Mouse (Mus musculus) cerebellum, postnatal 14 days (tissue): ENCODE measurements around the gene Crhr2.

ENCODE experiments used
- DNase-seq, 2 experiments: peaks; one replicate each; pipeline ENCODE4 v3.0.0; 2021; ENCODE audit warnings: mixed read lengths in 2 of 2

Crhr2 gene

DNA sequence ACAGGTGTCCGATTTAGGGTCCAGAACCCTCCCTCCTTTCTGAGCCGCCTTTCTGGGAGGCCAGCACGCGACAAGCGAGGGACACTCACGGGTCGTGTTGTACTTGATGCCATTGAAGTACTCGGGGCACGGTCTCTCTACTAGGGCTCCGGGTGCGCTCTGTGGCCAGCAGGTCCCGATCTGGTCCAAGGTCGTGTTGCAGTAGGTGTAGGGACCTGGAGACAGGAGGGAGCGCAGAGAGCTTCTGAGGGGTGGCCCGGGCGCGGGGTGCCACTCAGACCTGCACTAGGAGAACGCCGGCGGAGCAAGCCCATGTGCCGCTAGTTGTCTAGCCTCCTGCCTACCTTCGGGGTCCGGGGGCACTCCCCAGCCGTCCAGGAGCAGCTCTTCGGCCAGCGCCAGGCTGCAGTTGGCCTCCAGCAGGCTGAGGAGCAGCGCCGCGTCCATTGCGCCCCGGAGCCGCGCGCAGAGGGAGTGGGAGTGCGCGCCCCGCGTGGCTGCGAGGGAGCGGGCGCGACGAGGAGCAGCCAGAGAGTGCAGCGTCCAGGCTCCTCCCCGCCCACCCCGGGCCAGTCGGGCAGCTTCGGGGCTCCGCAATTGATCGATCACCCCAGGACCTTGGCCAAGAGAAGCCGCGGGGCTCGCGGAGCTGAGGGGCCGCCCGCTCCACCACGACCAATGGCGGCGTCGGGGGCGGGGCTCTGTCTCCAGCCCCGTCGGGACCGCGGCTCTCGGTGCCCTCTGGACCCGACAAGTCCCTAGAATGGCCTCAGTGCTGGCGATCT lies 15.3 kb downstream of the Crhr2 start:
- peak; percentile 23 to 24 for DNase-seq

DNA sequence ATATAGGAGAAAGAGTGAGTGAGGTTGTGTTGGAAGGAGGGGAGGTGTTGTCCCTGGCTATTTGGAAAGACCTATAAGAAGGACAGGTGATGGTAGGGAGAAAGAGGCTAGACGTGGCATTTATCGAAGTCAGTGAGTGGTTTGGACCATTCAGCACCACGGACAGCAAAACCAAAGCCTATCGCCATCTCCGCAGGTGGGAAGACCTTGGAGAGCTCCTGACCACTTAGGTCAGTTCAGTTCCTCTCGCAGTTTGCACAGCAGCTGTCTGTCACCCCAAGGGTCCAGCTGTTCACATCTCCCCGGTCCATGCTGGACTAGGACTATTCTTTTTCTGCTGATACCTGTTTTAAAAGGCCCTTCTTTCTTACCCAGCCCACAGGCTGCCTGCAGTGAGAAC lies 24.5 kb downstream of the Crhr2 start:
- no peak for DNase-seq

DNA sequence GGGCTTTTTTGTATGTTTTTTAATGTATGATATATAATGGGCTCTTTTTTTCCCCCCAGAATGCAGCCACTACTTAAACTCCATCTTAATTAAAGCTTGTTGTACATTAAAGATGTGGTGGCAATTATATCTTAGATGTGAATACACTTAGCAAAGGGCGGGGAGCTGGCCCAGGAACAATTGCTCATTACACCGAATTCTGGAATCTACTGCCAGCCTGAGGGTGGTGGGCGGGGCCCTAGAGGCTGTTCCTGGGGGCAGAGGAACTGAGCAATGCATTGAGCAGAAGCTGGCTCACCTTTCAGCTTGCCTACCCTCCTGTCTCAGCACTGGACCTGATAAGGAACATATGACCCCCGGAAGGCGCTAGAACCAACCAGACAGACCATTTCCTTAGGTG lies 34.2 kb downstream of the Crhr2 start:
- no peak for DNase-seq

DNA sequence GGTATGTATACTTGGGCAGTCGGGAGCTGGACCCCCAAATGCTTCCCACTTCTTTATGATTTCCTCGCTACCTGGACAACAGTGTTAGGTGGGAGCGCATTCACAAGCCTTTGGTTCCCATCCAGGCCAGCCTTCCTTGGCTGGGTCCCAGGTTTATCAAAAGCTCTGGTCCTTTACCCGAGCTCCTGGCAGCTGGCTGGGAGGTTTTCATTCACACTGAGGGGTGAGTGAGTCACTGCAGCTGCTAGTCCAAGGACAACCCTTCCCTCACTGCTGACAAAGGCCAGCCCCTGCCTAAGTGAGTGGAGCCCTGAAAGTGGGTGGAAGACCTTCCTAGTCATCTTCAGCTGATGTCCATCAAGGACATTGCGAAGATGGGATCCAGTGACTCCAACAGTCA lies 34.8 kb downstream of the Crhr2 start:
- peak in 1 of 2 experiments; percentile 46 for DNase-seq

DNA sequence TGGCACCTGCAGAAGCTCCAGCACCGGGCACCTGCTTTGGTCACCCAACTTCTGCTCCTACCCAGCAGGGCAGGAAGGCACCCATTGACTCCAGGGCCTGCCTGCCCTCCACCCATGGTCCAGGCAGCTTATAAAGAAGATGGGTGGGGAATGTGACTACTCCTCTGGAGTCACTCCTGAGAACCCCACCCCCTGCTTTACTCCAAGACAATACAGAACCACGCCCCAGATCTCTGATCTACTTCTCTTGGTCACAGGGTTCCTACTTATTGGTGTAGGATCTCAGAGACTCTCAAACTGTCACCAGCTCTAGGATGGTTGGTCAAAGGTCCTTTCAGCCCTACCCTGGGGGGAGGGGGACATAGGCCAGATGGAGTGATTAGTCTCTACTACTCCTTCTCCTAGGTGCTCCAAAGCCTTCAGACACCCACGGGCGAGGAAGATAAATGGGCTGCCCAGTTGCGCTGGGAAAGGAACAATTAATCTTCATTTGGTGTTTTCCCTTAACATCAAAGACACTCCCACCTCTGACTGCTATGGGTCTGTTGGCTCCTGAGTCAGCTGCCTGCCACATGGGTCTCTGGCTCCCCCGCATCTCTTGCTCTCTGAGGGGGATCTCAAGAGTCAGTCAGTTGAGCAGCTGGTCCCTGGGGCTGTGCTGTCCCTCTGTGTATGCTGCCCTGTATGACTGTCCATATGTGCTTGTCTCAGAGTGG lies 39.2 kb downstream of the Crhr2 start:
- DNase-seq, result no peak

DNA sequence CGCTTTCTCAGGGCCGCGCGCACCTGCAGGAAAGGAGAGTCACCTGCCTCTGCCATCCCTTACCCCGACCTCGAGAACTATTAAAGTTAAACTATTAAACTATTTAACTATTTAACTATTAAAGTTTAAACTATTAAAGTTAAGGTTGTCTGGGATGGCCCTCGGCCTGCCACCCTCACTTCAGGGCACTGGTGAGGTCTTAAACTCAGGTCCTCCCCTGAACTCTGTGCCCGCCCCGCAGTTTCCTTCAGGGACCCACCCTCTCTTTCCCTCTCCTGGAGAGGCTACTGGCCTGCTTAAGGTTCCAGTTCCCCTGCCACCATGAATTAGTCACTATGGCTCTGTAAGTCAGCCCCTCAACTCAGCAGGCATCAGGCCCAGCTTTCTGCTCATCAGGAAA lies 41.4 kb downstream of the Crhr2 start:
- DNase-seq, result no peak

DNA sequence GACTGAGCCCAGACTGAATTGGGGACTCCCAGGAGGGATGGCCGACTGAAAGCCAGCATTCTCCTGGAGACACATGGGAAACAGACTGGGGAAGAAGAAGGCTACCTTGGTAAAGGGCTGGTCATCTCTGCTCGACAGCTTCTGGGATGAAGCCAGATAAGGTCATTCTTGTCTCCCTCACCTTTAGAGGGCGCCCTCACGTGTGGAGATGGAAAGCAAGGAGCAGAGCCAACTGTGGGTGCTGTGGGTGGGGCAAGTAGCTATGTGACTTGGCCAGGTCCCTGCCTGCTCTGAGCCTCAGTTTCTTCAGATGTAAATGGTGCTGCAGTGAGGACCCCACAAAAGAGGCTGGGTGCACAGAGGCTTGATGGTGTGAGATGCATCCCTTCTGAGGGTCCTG lies 42.2 kb downstream of the Crhr2 start:
- DNase-seq, result peak in 1 of 2 experiments; percentile 17

DNA sequence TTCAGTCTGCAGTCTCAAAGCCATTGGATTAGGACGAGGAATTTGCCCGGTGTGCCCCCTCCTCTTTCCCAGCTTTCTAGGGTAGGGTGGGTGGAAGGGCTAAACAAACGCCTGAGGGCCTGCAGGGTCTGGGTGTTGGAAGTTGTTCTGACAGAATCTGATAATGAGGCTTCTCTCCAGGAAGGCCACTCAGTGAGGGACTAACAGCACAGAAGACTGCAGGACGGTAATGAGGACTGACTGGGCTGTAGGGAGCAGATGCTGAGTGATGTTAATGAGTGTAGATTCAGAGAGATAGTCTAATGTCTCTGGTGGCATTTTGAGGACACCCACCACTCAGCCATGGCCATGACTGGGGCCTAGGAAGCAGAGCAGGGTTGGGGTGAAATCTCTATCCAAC lies 45.5 kb downstream of the Crhr2 start:
- no peak for DNase-seq

DNA sequence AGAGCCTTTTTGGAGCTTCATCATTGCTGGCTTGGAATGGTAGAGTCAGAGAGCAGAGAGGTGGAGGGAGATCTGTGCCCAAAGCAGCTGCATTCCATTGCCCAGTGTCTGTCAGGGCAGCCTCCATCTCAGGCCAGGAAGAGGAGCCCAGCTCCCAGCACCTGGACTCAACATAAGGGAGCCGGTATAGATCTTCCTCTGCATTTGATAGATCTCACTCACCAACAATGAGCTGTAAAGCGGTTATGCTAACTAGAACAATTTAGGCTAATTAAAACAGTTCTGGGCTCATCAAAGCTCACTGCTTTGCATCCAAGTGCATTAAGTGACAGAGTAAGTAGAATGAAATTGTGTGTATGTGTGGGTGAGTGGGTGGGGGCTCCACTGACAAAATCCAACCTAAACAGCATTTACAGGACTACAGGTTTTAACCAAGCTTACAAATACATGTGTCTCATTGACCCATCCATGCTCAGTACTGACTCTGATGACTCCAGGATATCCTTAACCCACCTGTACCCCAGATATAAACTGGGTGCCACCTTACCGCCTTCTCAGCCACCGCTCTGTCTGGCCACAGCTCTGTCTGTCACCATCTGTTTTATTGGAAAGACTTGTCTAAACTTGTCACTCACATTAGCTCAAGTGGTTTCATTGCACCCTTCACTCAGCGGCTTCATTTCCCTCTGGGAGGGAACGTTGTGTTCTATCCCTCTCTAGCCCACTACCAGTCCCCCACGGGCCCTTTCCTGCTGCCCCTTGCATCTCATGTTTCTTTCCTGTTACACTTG lies 50.4 kb downstream of the Crhr2 start:
- DNase-seq, result no peak

DNA sequence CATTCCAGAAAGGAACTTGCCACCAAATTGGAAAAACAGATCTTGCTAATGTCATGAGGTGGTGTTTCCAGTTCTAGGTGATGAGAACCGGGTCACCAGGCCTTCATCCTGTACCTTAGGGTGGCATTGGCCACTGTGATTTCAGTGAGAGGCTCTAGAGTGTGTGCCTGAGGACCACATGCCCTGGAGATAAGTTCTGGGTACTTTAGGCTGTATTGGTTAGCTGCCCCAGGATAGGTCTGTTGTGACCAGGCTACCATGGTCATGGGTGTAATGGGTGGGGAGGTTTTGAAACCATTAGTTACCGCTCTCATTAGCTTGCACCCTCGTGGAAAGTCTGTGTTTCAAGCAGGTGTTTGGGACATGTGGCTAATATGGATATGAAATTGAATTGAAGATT lies 51.4 kb downstream of the Crhr2 start:
- DNase-seq, result no peak

DNA sequence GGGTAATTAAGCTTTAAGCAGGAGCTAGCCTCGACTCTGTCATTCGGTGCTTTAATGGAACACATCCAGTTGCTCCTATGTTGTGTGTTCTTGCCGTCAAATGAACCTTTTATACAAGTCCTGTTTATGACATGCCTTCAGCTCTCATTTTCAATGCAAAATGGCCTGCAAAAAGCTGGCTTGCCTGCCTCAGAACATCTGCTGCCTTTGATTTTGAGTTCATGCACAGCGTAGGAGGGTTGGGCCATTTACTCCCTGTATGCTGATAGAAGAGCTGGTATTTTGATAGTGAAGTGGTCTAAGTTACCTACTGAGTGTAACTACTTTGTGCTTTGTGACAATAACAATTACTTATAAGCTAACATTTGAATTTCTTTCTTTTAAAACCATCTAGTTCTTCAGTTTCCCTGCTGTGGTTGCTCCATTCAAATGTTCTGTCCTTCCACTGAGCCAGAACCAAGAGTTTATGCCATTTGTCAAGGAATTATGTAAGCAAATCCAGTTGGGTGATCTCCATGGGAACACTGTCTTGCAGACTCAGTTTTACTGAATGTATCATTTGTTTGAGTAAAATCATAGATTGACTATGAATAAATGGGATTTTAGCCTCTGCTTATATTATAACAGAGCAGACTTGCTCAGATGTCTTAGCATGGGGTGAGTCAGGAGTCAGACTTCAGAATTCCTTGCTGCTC lies 56.1 kb downstream of the Crhr2 start:
- no peak for DNase-seq

DNA sequence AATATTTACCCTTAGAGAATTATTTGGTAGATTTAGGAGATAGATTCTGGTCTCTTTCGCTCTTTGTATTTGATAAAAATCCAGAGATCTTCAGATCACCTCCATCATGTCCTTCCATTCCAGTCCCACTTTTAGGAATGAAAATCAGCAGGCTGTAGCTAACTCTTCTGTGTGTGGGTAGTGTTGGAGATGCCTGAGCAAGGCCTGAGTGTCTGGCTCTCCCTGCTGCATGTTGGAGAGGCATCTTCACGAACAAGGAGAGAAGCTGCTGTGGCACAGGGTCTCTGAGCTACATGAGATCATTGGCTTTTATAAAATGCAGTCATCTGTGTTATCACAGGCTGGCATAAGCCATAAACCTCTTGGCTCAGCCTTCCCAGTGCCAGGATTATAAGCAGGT lies 66.9 kb downstream of the Crhr2 start:
- no peak for DNase-seq

DNA sequence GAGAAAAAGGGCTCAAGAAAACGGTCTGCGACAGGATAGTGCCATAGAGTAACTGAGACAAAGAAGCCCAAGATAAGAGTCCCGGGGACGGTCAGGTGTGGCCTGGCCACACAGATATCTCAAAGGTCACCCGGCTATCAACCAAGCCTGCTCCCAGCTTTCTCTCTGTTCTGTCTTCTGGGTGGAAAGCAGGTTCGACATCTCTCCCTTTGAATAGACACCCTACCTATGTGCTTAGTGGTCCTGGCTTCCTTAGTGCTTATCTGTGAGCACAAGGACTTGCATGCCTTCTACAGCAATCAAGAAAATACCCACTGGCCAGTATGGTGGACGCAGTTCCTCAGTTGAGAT lies 68.4 kb downstream of the Crhr2 start:
- no peak for DNase-seq

DNA sequence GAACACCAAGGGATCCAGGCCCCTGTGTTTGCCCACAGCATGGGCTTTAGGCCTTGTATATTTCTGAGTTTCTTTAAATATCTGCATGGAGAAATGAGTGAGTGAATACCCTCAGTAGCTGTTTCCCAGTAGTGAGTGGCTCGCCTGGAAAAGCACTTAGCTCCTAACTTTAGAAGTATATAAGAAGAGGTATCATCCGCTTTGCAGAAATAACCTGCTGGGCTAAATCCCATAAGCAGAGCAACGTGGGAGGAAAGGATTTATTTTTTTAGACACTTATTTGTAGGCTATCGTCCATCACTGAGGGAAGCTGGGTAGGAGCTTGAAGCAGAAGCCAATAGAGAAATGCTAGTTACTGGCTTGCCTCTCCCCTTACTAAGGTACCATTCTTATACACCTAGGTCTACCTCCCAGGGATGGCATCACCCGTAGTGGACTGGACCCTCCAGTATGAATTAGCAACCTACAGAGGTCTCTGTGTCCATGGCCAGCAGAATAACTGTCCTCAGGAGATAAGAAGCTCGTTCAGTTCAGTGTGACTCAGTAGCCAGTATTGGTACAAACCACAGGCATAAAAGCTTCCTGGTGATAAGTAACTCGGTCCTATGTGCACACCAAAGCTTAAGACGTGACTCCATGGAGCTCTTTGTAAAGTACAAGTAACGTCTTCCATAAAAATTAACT lies 68.9 kb downstream of the Crhr2 start:
- DNase-seq, result no peak

DNA sequence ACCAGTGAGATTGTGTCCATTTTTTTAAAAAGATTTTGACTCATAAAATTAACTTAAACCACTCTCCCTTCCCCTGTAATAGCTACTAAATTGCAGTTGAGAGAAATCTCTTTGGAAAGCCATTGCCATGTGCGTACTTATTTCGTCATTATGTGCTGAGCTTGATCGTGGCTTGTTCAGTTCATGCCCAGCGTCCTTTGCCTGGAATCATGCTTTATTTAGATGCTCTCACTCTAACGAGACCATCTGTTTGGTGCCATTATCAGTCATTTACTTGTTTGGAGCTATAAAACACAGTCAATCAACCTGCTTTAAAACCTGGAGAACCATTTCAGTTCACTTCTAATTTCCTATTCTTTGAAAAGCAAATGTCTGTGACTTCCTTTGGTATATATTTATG lies 70.6 kb downstream of the Crhr2 start:
- no peak for DNase-seq

DNA sequence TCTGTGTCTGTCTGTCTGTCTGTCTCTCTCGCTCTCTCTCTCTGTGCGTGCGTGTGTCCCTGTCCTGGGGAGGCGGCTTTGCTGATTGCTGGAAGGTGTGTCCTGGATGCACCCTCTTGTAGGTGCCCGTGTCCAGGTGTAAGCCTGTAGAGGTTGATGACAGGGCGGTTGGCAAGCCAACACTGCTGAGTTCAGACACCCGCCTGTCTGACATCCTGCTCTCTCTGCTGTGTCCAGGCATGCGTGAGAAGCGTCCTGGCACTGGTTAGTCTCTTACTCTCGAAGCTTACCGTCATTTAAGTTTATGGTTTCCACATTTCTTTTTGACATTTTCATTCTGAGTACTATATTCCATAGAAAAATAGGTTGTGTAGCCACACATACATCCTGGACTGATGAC lies 71.5 kb downstream of the Crhr2 start:
- peak in 1 of 2 experiments; percentile 28 for DNase-seq

DNA sequence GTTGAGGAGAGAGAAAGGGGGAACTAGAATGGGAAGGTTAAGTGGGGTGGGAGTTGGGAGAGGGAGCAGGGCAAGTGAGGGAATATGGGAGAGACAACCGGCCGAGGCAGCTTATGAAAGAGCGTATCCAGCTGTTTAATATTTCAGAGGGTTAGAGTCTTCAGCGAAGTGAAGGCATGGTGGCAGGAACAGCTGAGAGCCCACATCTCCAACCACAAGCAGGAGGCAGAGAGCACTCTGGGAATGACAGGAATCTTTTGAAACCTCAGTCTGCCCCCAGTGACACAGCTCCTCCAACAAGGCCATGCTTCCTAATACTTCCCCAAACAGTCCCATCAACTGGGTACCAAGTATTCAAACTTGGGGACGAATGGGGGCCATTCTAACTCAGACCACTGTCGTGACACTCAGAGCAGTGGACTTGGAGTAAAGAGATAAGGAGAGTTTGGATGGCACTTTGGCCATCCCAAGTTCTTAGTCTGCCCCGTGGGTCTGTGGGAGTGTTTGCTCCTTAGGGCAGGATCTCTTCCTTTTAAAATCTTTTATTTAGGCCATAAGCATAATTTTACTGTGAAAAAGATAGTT lies 72.5 kb downstream of the Crhr2 start:
- no peak for DNase-seq

DNA sequence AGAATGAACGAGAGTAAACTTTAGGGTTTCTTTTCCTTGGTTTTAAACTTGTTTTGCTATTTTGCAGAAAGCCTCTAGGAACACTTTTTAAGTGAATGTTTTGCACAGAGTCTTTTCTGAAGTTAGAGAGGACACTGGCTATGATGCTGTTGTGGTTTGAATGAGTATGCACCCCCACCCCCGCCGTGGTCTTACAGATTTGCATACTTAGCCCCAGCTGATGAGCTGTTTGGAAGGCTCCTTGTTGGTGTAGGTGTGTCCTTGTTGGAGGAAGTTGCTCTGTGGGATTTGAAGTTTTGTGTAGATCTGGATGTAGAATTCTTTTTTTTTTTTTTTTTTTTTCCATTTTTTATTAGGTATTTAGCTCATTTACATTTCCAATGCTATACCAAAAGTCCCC lies 75.4 kb downstream of the Crhr2 start:
- no peak for DNase-seq

DNA sequence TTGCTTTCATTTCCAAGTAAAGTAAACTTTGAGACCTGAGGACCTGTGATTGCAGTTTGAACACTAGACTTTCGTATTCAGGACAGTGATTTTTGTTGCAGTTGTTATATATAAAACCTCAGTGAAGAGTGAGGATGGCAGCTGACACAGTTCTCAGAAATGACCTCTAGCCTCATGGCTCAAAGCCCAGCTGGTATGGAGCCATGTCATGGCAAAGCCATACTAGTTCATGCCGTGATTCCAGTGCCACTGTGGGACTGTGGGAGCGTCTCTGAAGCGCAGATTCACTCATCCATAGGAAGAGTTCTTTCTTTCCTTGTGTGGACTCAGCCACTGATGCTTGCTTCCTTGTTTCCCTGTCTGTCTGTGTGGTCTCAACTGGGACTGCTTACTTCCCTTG lies 78.3 kb downstream of the Crhr2 start:
- DNase-seq, result no peak

DNA sequence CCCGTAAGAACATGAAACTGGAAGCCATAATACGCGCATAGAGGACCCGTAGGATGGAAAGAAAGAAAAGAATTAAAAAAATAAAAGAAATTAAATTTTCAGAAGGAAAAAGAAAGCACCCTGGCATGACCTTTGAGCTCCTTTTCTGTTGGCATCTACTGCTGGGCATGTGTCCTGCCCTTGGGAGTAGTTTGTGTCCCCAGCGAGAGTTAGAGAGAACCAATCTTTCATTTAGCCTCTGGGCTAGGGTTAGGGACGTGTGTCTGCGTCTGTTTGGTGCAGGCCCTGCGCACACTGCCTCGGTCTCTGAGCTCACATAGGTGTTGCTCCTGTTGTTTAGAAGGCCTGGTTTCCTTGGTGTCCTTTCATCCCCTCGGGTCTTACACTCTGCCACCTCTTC lies 83.6 kb downstream of the Crhr2 start:
- no peak for DNase-seq

DNA sequence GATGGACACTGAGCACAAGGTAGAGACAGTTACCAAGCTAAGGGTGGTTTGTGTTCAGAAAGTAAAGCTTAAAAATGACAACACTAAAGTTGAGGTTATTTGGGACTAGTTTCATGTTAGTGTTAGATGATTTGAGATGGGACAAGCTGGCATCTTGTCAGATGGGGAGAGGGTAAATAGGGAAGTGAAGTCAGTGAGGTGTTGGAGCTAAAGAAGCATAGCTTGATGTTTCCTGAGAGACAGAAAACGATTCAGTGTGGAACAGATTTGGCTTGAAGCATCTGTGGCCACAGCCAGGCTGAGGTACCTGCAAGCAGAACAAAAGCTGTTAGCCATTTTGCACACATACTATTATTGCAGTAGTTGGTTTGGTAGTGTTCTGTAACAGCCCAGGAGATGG lies 87.5 kb downstream of the Crhr2 start:
- DNase-seq, result no peak

DNA sequence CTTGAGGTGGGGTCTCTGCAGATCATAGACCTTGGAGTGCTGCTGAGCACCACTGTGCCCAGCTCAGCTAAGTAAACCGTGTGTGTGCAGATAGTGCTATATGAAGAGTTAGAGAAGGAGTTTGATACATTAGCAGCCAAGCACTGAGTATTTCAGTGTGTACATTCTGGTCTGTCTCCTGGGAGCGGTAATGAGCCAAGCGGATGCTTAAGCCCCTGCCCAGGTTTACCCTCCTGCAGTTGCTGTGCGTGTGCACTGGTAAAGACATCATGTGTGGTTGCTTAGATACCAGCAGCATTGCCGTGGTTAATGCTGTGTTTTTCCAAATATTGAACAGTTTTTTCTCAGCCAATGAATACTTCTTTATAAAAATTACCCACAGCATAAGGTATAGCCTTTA lies 88.3 kb downstream of the Crhr2 start:
- DNase-seq, result no peak
